Mouse (Mus musculus): ENCODE measurements around the gene Tube1.

GRCm38 (mm10) chr10:39158306-39158705 lies 24.5 kb downstream of the Tube1 start:
- TF ChIP-seq TCF12 (IDR thresholded peaks at IDR 0.05; ENCODE audit: low read depth, low read length) = no peak
- TF ChIP-seq ZKSCAN1 (IDR thresholded peaks at IDR 0.05; ENCODE audit: low read depth, low read length) = no peak
- TF ChIP-seq MXI1 (IDR thresholded peaks at IDR 0.05; ENCODE audit: low read depth, low read length) = no peak
- no peak for TF ChIP-seq CTCF (IDR thresholded peaks at IDR 0.05 in 2 of 3, conservative IDR thresholded peaks at IDR 0.05 in 1 of 3; ENCODE audit: control insufficient read depth in 1 of 3, insufficient read depth in 1 of 3, low read depth in 2 of 3, low read length in 3 of 3, poor library complexity in 1 of 3, severe bottlenecking in 1 of 3)
- TF ChIP-seq ELF1 (IDR thresholded peaks at IDR 0.05; ENCODE audit: low read depth, low read length) = no peak
- TF ChIP-seq USF2 (IDR thresholded peaks at IDR 0.05; ENCODE audit: borderline replicate concordance in 1 of 2, insufficient read depth in 1 of 2, low read depth in 1 of 2, low read length in 2 of 2) = no peak
- TF ChIP-seq POLR2A (IDR thresholded peaks at IDR 0.05; ENCODE audit: control insufficient read depth in 1 of 2, insufficient read depth in 1 of 2, low read depth in 1 of 2, low read length in 2 of 2, poor library complexity in 1 of 2) = no peak
- no peak for TF ChIP-seq GATA1 (IDR thresholded peaks at IDR 0.05; ENCODE audit: low read depth, low read length)
- TF ChIP-seq RAD21 (IDR thresholded peaks at IDR 0.05; ENCODE audit: low read depth, low read length) = no peak
- TF ChIP-seq RCOR1 (IDR thresholded peaks at IDR 0.05; ENCODE audit: low read depth, low read length) = no peak

Measured in MEL (cell line).